Mouse (Mus musculus) retina, postnatal 1 day (tissue): ENCODE results near the gene Dad1.
"Not testable (repeated sequence)": the region's sequence is repeated elsewhere in the genome, so short reads cannot be mapped to it uniquely, and the experiment has no call there.

Experiments
- DNase-seq: peaks from one replicate; pipeline ENCODE4 v3.0.0-alpha.2; 2012

Dad1 gene

DNA sequence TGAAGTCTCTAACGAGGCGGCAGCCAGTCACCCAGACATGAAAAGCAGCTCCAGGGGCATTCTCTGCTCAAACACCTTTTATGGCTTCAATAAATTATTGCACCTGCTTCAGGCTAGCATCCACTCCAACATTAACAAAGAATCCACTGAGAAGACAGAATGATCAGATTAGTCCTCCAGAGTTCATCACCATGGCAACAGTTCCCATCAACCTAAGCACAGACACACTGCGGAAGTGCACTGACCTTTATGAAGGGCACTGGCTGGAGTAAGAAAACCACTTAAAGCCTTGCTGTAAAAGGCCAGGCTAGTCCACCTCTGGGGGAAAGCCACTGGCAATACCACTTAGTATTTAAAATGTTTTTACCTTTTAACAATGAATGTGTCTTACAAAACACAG is 9.7 kb downstream of the Dad1 start:
- DNase-seq, result peak; percentile 72

DNA sequence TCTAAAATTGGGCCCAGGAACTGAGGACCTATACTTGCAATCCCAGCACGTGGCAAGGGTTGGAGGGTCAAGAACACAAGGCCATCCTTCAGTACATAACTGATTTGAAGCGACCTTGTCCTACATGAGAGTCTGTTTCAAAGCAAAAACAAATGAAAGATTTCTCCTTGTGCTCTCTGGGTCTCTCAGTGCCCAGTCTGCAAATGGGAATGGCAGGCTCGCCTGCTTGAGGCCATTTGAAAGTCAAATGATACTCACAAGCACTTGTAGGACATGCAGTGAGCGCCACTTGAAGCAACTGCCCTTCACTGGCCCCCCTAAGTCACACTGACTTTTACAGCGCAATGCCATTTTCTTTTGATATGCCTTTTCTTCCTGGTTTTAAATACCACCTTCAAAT is 13.4 kb downstream of the Dad1 start:
- DNase-seq, result no peak

DNA sequence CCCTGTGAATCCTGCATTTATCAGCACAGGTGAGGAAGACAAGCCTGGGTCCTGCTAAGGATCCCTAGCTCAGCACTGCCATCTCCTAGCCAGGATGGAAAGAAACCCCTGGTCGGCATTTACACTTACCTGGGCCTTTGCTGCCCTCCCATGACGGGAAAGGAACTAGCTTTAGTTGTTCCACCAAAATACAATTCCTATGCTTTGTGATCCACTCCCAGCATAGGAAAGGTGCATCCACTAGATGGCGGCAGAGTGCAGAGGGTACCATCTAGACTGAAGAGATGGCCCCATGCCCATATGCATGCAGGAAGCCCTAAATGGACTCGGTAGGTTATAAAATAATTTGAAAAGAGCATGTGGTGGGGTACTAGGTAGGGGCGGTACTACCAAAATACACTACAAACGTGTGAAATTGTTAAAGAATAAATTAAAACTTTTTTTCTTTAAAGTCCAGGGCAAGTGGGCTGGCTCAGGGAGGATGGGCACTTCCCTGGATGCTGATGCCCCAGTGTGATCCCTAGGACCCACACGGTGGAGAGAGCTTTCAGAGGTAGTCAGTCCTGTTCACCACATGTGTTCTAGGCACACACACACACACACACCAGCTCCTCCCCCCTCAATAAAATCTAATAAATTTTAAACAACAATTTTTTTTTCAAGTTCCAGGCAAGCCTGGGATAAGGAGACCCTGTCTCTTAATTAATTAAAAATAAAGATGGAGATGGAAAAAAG is 14.7 kb downstream of the Dad1 start:
- peak; percentile 84 for DNase-seq

DNA sequence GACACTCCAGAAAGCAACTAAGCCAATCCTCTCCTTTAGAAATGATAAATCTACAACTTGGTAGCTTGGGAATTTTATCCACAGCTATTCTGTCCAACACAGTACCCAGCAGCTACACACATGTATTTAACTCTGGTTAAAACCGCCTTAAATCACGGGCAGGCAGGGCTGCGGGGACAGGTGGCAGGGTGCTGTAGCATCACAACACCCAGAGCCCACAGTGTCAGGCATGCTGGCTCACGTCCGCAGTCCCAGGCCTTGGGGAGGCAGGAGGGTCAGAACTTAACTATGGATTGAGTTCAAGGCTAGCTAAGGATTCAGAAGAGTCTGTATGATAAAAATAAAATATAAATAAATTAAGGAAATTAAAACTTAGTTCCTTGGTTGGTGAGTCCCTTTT is 17.0 kb downstream of the Dad1 start:
- DNase-seq, result no peak

DNA sequence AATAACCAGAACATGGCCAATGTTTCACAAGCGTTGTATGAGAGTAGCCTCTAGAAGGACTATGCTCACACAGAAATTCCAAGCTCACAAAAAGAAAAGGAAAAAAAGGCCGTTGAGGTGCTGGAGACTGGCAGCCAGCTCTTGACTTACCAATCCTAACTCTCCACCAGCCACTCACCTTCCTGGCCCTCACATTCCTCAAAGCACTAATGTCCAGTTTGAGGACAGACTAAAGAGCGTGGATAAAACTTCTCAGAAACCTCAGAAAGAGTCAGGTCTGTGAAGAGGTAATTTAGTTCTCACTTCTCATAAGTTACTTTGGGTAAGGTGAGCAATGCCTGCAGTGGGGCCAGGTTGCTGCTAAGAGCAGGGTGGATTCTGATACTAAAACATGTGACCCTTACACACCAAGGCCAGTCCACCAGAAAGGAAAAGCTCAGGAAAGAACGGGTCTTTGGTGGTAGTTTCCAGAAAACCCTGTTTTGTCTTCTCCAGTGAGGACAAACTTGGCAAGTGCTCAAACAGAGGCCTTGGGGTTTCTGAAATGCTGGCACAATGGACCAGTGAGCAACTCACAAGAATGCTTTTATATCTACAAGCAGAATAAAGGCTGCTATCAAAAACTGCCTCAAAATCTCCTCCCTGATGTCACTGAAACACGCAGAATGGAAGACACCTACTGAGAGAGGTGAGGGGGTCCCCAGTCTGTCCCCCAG is 17.9 kb downstream of the Dad1 start:
- no peak for DNase-seq

DNA sequence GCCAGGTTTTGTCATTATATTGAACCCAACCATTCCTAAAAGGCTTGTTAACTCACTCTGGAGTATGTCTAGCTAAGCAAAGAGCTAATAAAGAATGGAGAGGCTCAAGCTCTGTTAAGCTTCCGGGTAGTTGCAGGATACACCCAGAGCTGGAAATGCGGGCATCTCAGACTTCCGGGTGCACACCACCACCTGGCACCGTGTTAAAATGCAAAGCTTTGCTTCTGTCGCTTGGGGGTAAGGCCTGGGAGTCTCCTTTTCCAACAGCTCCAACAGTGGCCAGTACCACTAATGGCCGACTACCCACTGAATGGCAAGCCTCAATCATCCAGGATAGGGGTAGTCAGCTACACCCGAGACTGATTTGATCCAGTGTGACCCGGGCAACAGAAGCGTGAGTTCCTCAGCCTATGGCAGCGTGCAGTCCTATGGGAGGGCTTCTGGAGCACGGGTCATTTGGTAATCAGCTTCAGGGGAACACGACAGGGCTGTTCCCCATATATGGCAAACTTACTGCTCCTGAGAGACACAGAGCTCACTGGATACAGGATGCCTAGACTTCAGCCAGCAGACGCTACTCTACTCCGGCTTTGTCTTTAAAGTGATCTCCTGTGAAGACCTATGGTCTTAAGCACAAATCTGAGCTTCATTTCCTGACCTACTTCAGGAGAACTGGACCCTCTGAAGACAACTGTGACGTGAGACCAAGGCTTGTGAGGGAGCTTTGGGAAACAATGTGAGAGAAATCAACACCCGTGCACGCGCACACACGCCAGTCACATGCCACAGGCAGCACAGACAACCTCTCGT is 19.5 kb downstream of the Dad1 start:
- DNase-seq, result peak; percentile 70

DNA sequence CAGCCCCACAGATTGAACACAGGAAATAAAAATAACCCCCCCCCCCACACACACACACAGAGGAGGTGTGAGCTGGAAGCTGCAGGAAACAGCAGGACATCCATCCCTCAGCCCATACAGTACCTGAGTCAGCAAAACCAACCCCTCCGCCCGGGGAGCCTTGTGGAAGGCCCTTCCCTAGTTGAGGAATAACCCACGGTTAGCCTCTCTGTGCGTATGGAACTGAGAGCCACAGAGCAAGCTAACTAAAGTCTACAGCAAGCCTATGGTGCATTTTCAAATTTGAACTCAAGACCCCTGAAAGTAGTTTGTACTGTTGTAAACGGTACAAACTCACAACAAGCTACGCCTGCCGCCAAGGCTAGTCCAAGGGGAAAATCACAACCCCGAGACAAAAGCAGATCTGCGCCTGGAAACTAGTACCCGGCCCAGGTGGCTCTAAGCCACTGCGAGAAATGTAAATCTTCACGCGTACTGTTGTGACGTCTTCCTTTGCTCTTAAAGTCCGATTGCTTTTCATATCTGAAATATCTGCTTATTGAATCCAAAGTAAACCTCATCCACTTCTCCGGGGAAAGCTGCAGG is 20.3 kb downstream of the Dad1 start:
- no peak for DNase-seq

DNA sequence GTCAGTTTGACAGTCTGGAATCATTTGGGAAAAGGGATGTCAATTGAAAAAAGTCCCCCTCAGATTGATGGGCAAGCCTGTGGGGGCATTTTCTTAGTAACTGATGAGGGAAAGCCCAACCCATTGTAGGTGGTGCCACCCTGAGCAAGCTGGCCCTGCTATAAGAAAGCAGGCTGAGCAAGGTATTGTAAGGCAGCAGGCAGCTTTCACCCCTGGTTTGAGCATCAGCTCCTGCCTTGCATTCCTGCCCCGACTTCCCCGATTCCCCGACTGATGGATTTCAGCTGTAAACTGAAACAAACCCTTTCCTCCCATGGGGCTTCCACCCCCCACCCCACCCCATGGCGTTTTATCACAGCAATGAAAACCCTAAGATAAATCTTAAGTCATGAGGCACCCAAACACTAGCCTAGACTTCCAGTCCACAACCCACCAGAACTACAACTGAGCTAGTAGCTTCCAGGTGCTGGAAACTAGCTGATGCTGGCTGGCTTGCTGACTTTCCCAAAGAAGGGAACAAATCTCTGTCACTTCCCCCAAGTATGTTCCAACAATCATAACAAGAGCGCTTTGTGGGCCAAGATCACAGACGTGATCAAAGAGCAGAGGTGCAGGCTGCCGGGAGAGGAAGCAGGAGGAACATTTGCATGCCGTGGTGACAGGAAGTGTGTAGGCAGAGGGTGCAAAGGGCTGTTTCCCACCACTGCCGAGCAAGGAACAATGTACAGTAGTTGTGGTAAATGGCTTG is 20.9 kb downstream of the Dad1 start:
- no peak for DNase-seq

DNA sequence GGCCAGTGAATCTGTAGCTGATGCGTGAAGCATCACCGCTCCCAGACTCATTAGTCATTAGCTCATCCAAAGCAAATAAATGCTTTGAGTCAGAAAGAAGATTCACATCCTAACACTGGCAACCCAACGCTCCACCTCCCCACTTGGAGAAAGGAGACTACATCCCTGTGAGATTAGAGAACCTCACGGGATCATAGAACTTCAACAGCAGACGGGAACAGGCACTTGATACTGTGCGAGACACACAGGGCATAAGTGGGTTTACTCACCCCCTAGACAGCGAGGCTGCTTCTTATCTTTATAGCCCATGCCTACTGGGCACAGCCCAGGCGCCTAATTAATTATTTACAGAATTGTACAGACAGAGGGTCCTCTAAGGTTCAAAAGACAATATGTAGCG is 21.8 kb downstream of the Dad1 start:
- DNase-seq, result peak; percentile 23

DNA sequence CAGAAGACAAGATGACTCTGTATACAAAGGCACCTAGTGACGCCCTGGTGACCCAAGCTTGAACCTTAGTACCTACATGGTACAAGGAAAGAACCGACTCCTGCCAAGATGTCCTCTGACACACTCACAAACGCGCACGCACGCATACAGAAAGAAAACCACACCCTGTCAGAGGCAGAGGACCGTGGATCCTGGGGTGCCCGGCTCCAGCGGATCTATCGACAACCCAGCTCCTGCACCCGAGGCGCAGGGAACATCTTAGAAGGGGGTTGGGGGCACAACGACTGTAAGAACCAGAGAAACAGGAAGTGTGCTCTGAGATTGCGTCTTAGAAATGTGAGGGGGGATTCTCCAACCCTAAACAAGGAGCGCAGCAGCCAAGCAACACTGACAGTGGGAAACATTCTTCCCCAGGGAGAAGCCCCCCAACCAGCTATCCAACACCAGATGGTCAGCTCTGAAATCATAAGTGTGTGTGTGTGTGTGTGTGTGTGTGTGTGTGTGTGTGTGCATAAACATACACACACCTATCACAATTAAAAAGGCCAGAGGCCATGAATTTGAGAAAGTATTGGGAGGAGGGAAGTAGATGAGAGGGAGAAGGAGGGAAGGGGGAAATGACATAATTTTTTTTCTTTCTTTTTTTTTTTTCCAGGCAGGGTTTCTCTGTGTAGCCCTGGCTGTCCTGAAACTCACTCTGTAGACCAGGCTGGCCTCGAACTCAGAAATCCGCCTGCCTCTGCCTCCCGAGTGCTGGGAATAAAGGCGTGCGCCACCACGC is 22.5 kb downstream of the Dad1 start:
- DNase-seq, result no peak

DNA sequence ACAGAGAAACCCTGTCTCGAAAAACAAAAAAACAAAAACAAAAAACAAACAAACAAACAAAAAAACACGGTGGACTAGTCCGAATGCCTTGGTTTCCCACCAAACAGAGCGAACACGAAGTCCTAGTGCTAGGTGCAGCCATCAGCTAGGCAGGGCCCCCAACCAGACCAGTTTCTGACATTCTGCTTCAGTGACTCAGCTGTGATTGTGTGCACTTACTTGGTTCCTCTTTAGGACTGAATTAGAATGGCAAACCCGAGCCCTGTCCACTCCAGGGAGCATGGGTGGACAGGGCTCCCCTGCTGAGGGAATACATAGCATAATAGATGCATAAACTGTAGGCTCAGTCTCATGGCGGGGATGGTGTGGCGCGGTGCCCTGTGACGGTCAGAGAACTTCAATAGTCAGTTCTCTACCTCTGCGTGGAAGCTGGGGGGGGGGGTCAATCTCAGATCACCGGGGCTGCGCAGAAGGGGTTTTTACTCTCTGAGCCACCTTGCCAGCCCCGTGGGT is 23.2 kb downstream of the Dad1 start:
- DNase-seq, result no peak

DNA sequence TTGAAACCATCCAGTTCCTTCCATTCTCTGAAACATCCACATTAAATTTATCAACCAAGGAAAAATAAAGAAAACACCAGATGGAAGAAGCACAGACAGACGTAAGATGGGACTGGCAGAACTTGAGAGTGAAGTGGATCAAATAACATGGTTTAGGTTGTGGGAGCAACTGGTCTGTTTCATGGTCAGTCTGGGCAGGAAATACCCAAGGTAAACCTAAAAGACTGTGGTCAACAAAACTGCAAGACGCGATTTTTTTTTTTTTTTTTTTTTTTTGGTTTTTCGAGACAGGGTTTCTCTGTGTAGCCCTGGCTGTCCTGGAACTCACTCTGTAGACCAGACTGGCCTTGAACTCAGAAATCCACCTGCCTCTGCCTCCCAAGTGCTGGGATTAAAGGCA is 24.1 kb downstream of the Dad1 start:
- DNase-seq, result not testable (repeated sequence)

DNA sequence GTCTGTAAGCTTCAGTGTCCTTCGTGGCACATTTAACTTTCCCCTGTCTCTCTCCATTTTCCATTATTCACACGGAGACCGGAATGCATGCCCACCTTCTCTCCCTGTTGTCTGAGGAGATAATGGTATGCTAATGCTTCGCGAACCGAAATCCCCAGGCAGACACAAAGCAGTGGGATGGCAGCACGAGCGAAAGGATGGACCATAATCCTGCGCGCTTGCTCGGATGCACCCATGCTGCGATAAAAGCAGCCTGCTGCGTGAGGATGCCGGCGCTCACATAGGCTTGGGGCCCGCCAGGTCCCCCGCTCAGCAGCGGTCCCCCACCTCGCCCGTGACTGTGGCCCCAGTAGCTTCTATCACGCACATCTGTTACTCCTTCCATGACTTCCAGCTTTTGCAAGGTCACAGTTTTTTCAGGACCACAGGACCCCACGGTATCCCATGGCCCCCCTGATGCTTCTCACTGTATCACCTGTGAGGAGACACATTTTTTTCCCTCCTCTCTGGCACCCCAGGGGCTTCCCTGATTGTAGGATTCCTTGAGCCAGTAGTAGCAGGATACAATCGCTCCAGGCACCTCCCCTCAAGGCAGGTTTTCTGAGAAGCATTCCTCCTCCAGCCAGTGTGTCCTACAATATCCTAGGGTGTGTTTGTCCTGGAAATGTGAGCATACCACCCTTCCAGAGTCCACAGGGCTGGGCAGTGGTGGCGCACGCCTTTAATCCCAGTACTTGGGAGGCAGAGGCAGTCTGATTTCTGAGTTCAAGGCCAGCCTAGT is 24.8 kb downstream of the Dad1 start:
- DNase-seq, result peak; percentile 69

DNA sequence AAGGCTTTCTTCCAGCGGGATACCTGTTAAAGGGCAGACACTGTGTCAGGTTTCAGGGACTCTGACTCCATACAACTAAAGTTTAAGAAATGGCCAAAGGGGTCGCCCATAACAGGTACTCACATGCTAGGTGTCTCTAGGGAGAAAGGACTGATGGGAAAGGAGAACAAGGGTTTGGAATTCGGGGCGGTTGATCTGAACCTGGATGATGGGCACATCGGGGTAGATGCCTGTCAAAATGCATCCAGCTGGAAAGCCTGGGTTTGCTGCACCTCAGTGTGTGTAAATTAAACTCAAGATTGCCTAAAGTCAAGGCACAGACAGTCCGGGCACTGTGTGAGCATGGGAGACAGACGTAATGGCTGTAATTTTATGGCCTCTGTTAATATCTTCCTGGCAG is 25.4 kb downstream of the Dad1 start:
- DNase-seq, result no peak

DNA sequence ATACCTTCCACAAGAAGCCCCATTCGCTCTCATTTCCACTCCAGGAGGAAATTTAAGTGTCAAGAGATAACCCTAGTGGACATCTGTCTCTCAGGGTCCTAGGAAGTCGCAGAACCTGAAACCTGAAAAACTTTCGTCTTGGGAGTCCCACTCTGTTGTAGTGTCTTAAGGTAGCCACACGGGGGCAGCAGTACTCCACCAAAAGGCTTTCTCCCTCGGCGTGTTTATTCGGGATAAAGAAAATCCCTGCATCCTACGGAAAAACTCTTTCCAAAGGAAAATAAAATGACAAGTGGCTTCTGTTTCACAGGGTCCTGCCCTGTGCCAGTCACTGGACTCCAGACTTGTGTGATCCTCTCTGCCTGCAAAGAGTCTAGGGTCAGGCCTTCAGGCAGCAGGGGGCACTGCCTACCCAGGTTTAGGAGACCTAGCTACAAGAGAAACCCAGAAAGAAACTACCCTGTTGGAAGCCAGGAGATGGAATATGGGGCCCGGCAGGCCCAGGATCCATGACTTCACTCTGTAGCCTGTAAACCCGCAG is 25.9 kb downstream of the Dad1 start:
- peak; percentile 79 for DNase-seq

DNA sequence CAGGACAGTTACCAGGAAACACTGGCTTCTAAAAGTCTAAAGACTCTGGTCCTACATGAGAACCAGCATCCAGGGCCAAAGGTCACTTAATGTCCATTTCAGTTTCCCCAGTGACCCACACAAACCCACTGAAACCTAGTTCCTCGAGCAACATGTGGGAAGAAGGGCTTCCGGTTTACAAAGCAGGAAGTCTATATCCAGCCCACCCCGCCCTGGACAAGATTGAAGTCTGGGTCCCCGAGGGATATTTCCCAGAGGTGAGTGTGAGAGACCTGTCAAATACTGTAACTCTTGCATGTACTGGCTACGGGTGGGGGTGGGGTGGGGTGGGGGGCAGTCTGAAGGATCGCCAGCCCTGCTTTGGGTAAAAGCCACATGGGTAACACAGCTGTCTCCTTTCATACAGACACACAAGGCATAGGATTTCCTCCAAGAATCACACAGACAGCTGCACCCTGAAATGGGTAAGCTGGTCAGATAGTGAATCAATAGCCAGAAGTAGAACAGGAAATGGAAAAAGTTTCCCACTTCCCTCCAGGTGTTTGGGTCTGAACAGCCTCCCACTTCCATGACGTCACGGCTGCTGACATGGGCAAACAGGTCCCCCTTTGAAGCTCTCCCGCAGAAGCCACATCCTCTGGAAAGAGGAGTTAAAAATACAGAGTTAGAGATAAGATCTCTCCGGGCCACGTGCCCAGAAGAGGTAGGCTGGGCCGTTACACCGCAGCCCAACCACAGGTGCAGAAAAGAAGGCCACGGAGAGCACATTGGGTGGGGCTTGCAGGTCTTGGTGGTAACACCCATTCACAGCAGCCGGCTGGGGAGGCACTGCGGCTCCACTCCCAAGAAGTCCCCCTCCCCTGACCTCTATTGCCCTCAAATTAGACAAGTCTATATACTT is 26.7 kb downstream of the Dad1 start:
- DNase-seq, result no peak

DNA sequence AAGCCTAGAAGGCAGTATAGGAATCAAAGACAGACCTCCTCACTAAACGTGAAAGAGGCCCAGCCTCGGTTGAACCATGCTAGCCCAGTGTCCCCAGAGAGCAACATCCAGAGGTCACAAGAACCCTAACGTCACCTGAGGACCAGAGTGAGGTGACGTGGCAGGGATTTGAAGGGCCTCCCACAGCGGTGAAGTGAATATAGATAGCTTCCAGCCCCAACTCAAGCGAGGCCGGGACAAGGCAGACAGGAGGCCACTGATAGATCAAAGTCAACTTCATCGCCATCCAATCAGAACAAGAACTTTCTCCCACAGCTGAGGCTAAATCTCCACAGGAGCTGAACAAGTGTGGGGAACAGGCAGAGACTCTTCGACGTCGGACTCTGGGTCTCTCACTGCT is 28.2 kb downstream of the Dad1 start:
- no peak for DNase-seq

DNA sequence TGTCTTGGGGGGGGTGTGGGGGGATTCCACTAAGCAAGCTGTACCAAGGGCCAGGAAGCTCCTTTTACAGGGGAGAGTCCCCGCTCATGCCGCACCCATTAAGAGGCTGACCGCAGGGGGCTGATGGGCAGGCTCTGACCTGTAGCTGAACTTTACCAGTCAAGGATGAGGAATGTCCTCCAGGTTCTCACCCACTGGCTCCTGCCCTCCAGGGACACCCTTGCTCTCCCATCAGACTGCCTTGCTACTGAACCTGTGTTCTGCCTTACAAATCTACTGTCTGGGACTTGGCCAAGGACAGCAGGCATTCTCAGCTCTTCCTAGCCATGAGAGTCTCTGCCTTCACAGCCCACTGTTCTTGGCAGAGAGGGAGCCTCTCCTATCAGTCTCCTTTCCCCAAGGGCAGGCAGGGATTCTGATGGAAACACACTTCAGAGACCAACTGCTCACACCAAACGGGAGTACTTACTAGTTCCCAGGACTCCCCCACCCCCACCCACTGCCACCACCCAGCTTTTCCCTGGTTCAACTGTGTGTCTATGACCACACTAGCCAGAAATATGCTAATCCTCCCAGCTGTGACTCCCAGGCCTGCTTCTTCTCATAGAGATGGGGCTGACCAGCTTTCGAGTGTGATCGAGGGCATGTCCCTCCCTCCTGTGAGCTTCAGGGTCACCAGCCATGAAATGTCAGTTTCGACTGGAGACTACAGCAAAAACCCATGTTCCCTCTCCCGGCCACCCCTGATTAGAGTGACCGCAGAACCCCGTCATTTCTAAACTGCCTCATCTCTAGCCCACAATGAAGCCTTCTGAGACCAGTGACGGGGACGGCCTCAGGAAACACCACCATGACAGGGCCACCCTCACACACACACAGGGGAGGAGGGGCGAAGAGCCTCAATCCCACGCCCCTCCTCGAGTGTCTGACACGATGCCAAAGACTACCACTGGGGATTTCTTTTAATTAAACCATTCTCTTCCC is 29.1 kb downstream of the Dad1 start:
- peak; percentile 52 for DNase-seq
